Mouse (Mus musculus): ENCODE results near the gene Klc2. TPM values are rescaled to one million over a fixed set of nuclear protein-coding genes. Genes with fewer than 3 reads are reported as not detected.

Klc2 gene
- polyA plus RNA-seq, 1 experiment from 2014 or later, result 80.2 TPM

GRCm38 (mm10) chr19:5084834-5085144, 33.6 kb downstream of the Klc2 start:
- Histone ChIP-seq H3K4me3 (peak overlapping the region; percentile 54), H3K4me2 (peak overlapping the region; percentile 78), H3K36me3 (0 out of 2 replicates have a peak, but pooled peaks cover 3% of the 10 kb centered on the region), H3K4me1 (replicated peaks) (peaks cover 32% of the 10 kb centered on the region), H3K9me3 (no peaks in the 10 kb centered on the region), H3K27ac (replicated peaks) (no peak overlapping the region), H3K27me3 (peaks cover 68% of the 10 kb centered on the region), H3K9ac (peak overlapping the region; percentile 78)
- 7% methylated on average over 15 of the region's 15 CpGs for WGBS
- ATAC-seq (ENCODE audit: low read depth), result no peak

DNA sequence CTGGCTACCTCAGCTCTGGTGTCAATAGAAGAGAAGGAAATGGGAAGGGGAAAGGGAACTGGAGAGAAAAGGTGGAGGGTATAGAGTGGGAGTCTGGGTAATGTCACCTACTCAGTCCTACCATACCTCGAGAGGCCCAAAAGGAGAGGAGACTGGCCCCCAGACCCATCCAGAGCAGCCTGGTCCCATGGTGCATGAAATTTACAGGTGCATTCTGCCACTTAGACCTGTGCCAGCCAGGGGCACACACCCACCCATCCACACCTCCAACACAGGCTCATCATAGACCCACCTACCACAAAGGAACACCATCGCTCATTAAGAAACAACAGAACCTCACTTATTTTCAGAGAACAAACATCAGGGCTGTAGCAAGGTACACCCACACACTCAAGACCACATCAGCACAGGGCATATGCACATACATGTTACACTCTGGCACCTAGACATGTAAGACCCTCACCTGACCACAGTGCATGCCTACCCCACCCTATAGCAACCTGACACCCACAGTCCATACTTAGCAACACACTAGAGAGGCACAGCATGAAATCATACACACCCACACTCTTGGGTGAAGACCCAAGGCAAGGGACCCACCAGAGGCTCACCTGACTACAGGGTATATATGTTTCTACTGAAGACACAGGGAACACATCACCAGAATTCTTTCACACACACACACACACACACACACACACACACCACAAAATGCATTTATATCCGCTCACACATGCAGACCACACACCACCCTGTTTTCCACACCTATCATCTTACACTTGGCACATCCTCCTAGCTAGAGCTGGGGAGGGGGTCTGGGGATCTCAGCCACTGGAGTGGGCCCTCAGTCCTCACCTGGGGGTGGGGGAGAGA, 34.2 kb downstream of the Klc2 start:
- no peak for ATAC-seq (ENCODE audit: low read depth)
- peak overlapping the region; percentile 78 for H3K9ac ChIP-seq
- H3K4me3 ChIP-seq, result peak overlapping the region; percentile 54
- no peaks in the 10 kb centered on the region for H3K36me3 ChIP-seq
- no peak overlapping the region for H3K27ac ChIP-seq (replicated peaks)
- H3K27me3 ChIP-seq, result peaks cover 74% of the 10 kb centered on the region
- peaks cover 27% of the 10 kb centered on the region for H3K4me1 ChIP-seq (replicated peaks)
- peak overlapping the region; percentile 78 for H3K4me2 ChIP-seq
- no peaks in the 10 kb centered on the region for H3K9me3 ChIP-seq
- 69% methylated on average over 3 of the region's 3 CpGs for WGBS

GRCm38 (mm10) chr19:5082596-5082995, 35.8 kb downstream of the Klc2 start:
- peaks cover 76% of the 10 kb centered on the region for H3K27me3 ChIP-seq
- peaks cover 18% of the 10 kb centered on the region for H3K4me1 ChIP-seq (replicated peaks)
- H3K9ac ChIP-seq, result no peak overlapping the region
- 68% methylated on average over 24 of the region's 24 CpGs for WGBS
- no peaks in the 10 kb centered on the region for H3K9me3 ChIP-seq
- no peak overlapping the region for H3K4me2 ChIP-seq
- no peaks in the 10 kb centered on the region for H3K36me3 ChIP-seq
- ATAC-seq (ENCODE audit: low read depth), result no peak
- no peak overlapping the region for H3K4me3 ChIP-seq
- H3K27ac ChIP-seq (replicated peaks), result no peak overlapping the region

GRCm38 (mm10) chr19:5082005-5082404, 36.4 kb downstream of the Klc2 start:
- H3K27me3 ChIP-seq, result peaks cover 76% of the 10 kb centered on the region

GRCm38 (mm10) chr19:5079279-5079678, 39.1 kb downstream of the Klc2 start:
- 98% methylated on average over 1 of the region's 1 CpGs for WGBS
- Histone ChIP-seq H3K4me2 (no peak overlapping the region), H3K4me3 (no peak overlapping the region), H3K9me3 (no peaks in the 10 kb centered on the region), H3K27ac (replicated peaks) (no peak overlapping the region), H3K27me3 (peaks cover 68% of the 10 kb centered on the region), H3K36me3 (no peaks in the 10 kb centered on the region), H3K9ac (no peak overlapping the region), H3K4me1 (replicated peaks) (no peaks in the 10 kb centered on the region)
- ATAC-seq (ENCODE audit: low read depth), result no peak

More at GRCm38 (mm10) chr19:5082005-5082404, 36.4 kb downstream of the Klc2 start:
- ATAC-seq (ENCODE audit: low read depth), result no peak
- Histone ChIP-seq H3K4me1 (replicated peaks) (peaks cover 13% of the 10 kb centered on the region; the same call in 1 of the 2 replicates), H3K9ac (no peak overlapping the region), H3K9me3 (no peaks in the 10 kb centered on the region), H3K4me3 (no peak overlapping the region), H3K4me2 (no peak overlapping the region), H3K36me3 (no peaks in the 10 kb centered on the region), H3K27ac (replicated peaks) (no peak overlapping the region)
- 65% methylated on average over 18 of the region's 18 CpGs for WGBS

DNA sequence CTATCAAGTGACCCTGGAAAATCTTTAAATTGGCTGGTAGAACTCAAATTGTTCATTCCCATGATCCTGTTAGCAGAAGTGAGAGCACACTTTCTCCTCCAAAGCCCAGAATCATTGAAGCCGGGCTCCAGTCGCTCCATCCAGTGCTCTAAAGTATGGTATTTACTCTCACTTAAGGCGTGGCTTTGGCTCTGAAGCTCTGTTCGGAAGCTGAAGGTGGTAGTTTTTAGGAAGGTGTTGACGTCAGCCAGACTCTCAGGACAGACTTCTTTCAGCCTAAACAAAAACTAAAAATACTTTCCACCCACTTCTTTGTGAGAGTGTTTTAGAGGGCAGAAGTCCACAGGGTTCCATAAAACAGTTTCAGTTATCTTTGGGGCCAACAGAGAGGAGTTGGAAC, 44.8 kb downstream of the Klc2 start:
- H3K4me3 ChIP-seq, result no peak overlapping the region
- H3K36me3 ChIP-seq, result no peaks in the 10 kb centered on the region
- peaks cover 45% of the 10 kb centered on the region for H3K4me1 ChIP-seq (replicated peaks)
- no peaks in the 10 kb centered on the region for H3K9me3 ChIP-seq
- H3K27me3 ChIP-seq, result peaks cover 47% of the 10 kb centered on the region
- WGBS, result 40% methylated on average over 5 of the region's 5 CpGs
- no peak overlapping the region for H3K27ac ChIP-seq (replicated peaks)
- H3K9ac ChIP-seq, result no peak overlapping the region
- no peak for ATAC-seq (ENCODE audit: low read depth)
- no peak overlapping the region for H3K4me2 ChIP-seq

DNA sequence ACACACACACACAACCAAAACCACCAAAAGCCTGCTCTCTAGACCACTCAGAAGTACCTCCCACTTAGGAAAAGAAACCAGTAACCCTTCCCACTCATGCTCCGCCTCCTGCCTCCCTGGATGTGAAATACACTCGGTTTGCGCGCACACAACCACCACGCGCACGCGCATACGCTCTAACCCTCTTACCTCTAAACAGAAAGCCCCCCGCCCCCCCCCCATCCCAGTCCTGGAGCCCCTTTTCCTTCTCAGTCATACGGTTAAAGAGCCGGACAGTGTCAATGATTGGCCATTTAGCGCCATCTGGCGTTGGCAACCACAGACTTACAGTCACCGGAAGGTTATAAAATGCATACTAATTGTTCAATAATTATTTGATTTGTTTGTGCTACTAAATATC, 45.3 kb downstream of the Klc2 start:
- Histone ChIP-seq H3K27me3 (peaks cover 51% of the 10 kb centered on the region), H3K9ac (no peak overlapping the region), H3K4me2 (peak overlapping the region; percentile 76), H3K4me3 (peak overlapping the region; percentile 43), H3K27ac (replicated peaks) (no peak overlapping the region; the same call in 1 of the 2 replicates), H3K36me3 (no peaks in the 10 kb centered on the region), H3K4me1 (replicated peaks) (peaks cover 50% of the 10 kb centered on the region), H3K9me3 (no peaks in the 10 kb centered on the region)
- no peak for ATAC-seq (ENCODE audit: low read depth)
- WGBS, result 2% methylated on average over 15 of the region's 15 CpGs

DNA sequence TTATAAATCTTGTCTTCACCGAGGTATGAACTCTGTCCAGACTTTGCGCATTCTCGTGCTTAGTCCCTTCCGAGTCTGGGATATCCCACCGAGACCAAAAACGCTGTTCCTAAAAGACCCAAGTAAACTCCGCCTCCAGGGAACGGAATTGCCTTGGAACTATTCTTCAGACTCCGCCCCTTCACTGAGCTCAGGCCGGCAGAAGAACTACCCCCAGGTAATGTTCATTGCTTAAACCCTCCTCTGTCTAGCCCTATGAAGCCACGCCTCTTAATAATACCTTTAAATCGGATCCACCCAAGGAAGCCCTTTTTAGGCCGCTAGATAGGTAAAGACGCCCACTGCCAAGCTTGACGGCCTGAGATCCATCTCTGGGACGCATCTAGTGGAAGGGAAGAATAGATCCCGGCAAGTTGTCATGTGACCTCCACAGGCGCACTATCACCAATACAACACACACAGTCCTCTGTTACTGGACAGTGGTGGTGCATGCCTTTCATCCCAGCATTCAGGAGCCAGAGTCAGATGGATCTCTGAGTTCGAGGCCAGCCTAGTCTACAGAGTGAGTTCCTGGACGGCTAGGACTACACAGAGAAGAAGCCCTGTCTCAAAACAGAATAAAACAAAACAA, 45.9 kb downstream of the Klc2 start:
- Histone ChIP-seq H3K4me1 (replicated peaks) (peaks cover 56% of the 10 kb centered on the region), H3K36me3 (no peaks in the 10 kb centered on the region), H3K4me2 (peak overlapping the region; percentile 76), H3K9ac (peak overlapping the region; percentile 68), H3K27me3 (peaks cover 55% of the 10 kb centered on the region), H3K27ac (replicated peaks) (peak overlapping the region; percentile 39), H3K4me3 (peak overlapping the region; percentile 43), H3K9me3 (no peaks in the 10 kb centered on the region)
- 3% methylated on average over 20 of the region's 20 CpGs for WGBS
- peak; percentile 7 for ATAC-seq (ENCODE audit: low read depth)

GRCm38 (mm10) chr19:5071545-5072369, 46.6 kb downstream of the Klc2 start:
- ATAC-seq (ENCODE audit: low read depth), result peak; percentile 78

GRCm38 (mm10) chr19:5071077-5071476, 47.3 kb downstream of the Klc2 start:
- Histone ChIP-seq H3K4me1 (replicated peaks) (peaks cover 62% of the 10 kb centered on the region), H3K27ac (replicated peaks) (peak overlapping the region; percentile 79), H3K36me3 (no peaks in the 10 kb centered on the region), H3K4me3 (peak overlapping the region; percentile 43), H3K4me2 (peak overlapping the region; percentile 76), H3K27me3 (peaks cover 65% of the 10 kb centered on the region), H3K9me3 (no peaks in the 10 kb centered on the region), H3K9ac (peak overlapping the region; percentile 68)
- peak; percentile 0; the same call in 1 of the 2 replicates for ATAC-seq (ENCODE audit: low read depth)
- 10% methylated on average over 11 of the region's 11 CpGs for WGBS

More at GRCm38 (mm10) chr19:5071545-5072369, 46.6 kb downstream of the Klc2 start:
- Histone ChIP-seq H3K4me3 (peak overlapping the region; percentile 43), H3K27ac (replicated peaks) (peak overlapping the region; percentile 79), H3K9ac (peak overlapping the region; percentile 68), H3K4me1 (replicated peaks) (peaks cover 62% of the 10 kb centered on the region), H3K36me3 (no peaks in the 10 kb centered on the region), H3K9me3 (no peaks in the 10 kb centered on the region), H3K4me2 (peak overlapping the region; percentile 76), H3K27me3 (peaks cover 62% of the 10 kb centered on the region)
- under 1% methylated on average over 39 of the region's 40 CpGs for WGBS

DNA sequence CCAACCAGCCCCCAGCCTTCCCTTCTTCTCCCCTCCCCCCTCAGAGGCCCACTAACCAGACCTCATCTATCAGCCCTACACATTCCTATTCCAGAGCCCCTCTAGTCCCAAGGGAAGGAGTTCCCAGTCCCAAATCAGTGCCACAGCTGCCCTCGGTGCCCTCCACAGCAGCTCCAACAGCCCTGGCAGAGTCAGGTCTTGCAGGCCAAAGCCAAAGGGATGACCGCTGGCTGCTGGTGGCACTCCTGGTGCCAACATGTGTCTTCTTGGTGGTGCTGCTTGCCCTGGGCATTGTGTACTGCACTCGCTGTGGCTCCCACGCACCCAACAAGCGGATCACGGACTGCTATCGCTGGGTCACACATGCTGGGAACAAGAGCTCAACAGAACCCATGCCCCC, 48.4 kb downstream of the Klc2 start:
- Histone ChIP-seq H3K4me3 (peak overlapping the region; percentile 43; the same call in 1 of the 2 replicates), H3K36me3 (no peaks in the 10 kb centered on the region), H3K27me3 (peaks cover 70% of the 10 kb centered on the region), H3K9ac (peak overlapping the region; percentile 8; the same call in 1 of the 2 replicates), H3K9me3 (no peaks in the 10 kb centered on the region), H3K4me1 (replicated peaks) (peaks cover 68% of the 10 kb centered on the region), H3K27ac (replicated peaks) (no peak overlapping the region), H3K4me2 (peak overlapping the region; percentile 76)
- ATAC-seq (ENCODE audit: low read depth), result no peak
- WGBS, result 84% methylated on average over 7 of the region's 7 CpGs

All from neural tube, embryonic 13.5 days (tissue).